Mouse (Mus musculus) E14TG2a.4 (cell line): ENCODE data around the gene Slc6a19.

ENCODE experiments used
- CTCF ChIP-seq: conservative IDR thresholded peaks from 2 replicates; pipeline ENCODE4 v1.5.1; 2014; ENCODE audit warnings: low read length
- NANOG ChIP-seq: IDR thresholded peaks from 2 replicates; pipeline ENCODE4 v1.6.1; 2014; ENCODE audit warnings: borderline replicate concordance, low read length, mixed read lengths

DNA sequence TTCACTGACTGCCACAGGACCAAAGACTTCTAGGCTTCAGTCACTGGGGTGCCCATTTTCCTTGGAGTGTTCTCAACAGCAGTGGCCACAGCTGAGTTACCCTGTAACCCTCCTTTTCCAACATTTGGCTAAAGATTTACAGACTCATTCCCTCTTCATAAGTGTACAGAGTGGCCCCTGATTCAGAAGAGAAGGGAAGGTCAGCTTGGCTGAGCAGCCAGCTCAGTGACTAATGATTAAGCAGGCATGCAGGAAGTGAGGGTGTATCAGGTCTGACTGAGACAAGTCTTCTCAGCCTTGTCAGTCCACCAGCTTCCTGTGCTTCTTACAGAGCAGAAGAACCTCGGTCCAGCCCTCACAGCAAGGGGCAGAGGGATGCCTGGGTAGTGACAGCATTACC, 24.3 kb downstream of the Slc6a19 start:
- TF ChIP-seq CTCF (no peak), NANOG (no peak)
